Mouse (Mus musculus) ES-E14 (cell line): ENCODE measurements at regions not wholly inside any gene's neighbourhood (a gene's known extent, or its start where the extent isn't known, plus 50 kb on each side); places are given as distances from the start of the nearest gene placed in this dataset.

ENCODE experiments used
- DNase-seq: peaks from one replicate; pipeline ENCODE4 v3.0.0-alpha.2; 2013; ENCODE audit warnings: low read depth, low spot score
- H3K27ac ChIP-seq: 2 replicates; pipeline ENCODE4 v1.5.1; 2012; ENCODE audit warnings: low read depth, mild to moderate bottlenecking, low read length, moderate library complexity, mixed read lengths; ENCODE audit not compliant: poor library complexity, insufficient read depth, severe bottlenecking
- H3K36me3 ChIP-seq: 2 replicates; pipeline ENCODE4 v1.6.1; 2012; ENCODE audit warnings: mild to moderate bottlenecking, low read length, moderate library complexity, mixed read lengths; ENCODE audit not compliant: control insufficient read depth, poor library complexity, insufficient read depth, severe bottlenecking
- H3K4me1 ChIP-seq, 2 experiments: fragments of 150-350 bp in 1 of 2; sonication (generic) in 1 of 2; 2 replicates each; pipeline ENCODE4 v1.6.1; 2012; ENCODE audit warnings: low read length in 2 of 2, mild to moderate bottlenecking in 1 of 2, mixed read lengths in 1 of 2; ENCODE audit not compliant: control insufficient read depth in 2 of 2, insufficient read depth in 2 of 2, poor library complexity in 1 of 2
- H3K4me3 ChIP-seq, 2 experiments: fragments of 150-350 bp in 1 of 2; sonication (generic) in 1 of 2; 2 replicates each; pipeline ENCODE4 v1.5.1; 2012; ENCODE audit warnings: low read length in 2 of 2, low read depth in 1 of 2, mild to moderate bottlenecking in 1 of 2, mixed read lengths in 1 of 2; ENCODE audit not compliant: insufficient read depth in 1 of 2, poor library complexity in 1 of 2, severe bottlenecking in 1 of 2
- H3K9ac ChIP-seq: 2 replicates; pipeline ENCODE4 v1.6.1; 2012; ENCODE audit warnings: low read depth, mild to moderate bottlenecking, low read length, mixed read lengths; ENCODE audit not compliant: poor library complexity, insufficient read depth, severe bottlenecking
- H3K9me3 ChIP-seq: fragments of 150-350 bp; sonication (generic); 2 replicates; pipeline ENCODE4 v1.6.1; 2012; ENCODE audit warnings: low read depth, mild to moderate bottlenecking, low read length; ENCODE audit not compliant: control insufficient read depth, insufficient read depth
- CHD2 ChIP-seq: IDR thresholded peaks from 2 replicates; pipeline ENCODE4 v1.6.1; 2014; ENCODE audit warnings: mild to moderate bottlenecking, low read depth, low read length, inconsistent platforms
- HCFC1 ChIP-seq: IDR thresholded peaks from 2 replicates; pipeline ENCODE4 v1.6.1; 2012; ENCODE audit warnings: low read length, inconsistent platforms, borderline replicate concordance; ENCODE audit not compliant: insufficient read depth
- MAFK ChIP-seq: IDR thresholded peaks from 2 replicates; pipeline ENCODE4 v1.6.1; 2014; ENCODE audit warnings: mild to moderate bottlenecking, low read depth, low read length, inconsistent platforms; ENCODE audit not compliant: insufficient read depth
- ZC3H11A ChIP-seq: IDR thresholded peaks from 2 replicates; pipeline ENCODE4 v1.6.1; 2012; ENCODE audit warnings: low read depth, mild to moderate bottlenecking, inconsistent platforms, low read length, borderline replicate concordance
- ZNF384 ChIP-seq: IDR thresholded peaks from 2 replicates; pipeline ENCODE4 v1.6.1; 2012; ENCODE audit warnings: low read depth, low read length, inconsistent platforms
- in situ Hi-C, 2 experiments: fragments of 600-800 bp; cut with MboI; formaldehyde crosslinking; loops; one replicate each; pipeline ENCODE4 v1.15.1; 2025; ENCODE audit warnings: low sequenced_read_pairs in 2 of 2, inconsistent platforms in 1 of 2; ENCODE audit not compliant: unreplicated experiment in 2 of 2

- H3K4me3 ChIP-seq, result no peak overlapping the region
- H3K36me3 ChIP-seq, result no peaks in the 10 kb centered on the region
- no peak for DNase-seq
- H3K27ac ChIP-seq, result no peak overlapping the region
- in situ Hi-C loops, result no loop called here
- H3K9me3 ChIP-seq, result no peaks in the 10 kb centered on the region
- TF ChIP-seq HCFC1 (no peak), ZNF384 (no peak), ZC3H11A (no peak), CHD2 (no peak), MAFK (no peak)
- no peak overlapping the region for H3K9ac ChIP-seq
- no peaks in the 10 kb centered on the region for H3K4me1 ChIP-seq
Measured at GRCm38 (mm10) chr2:8690846-8691643, 1181.7 kb upstream of the Celf2 start.

GRCm38 (mm10) chr2:8729306-8729705 lies 1151.7 kb upstream of the 4930412O13Rik start:
- no peak overlapping the region for H3K4me3 ChIP-seq
- DNase-seq, result no peak
- H3K9me3 ChIP-seq, result no peaks in the 10 kb centered on the region
- no peak for TF ChIP-seq ZNF384
- no peak for TF ChIP-seq HCFC1
- no peak for TF ChIP-seq ZC3H11A
- TF ChIP-seq MAFK, result no peak
- TF ChIP-seq CHD2, result no peak
- H3K4me1 ChIP-seq, result no peaks in the 10 kb centered on the region
- H3K36me3 ChIP-seq, result no peaks in the 10 kb centered on the region
- no peak overlapping the region for H3K27ac ChIP-seq
- in situ Hi-C loops, result no loop called here
- H3K9ac ChIP-seq, result no peak overlapping the region

- in situ Hi-C loops, result no loop called here
- Histone ChIP-seq H3K36me3 (no peaks in the 10 kb centered on the region), H3K9me3 (no peaks in the 10 kb centered on the region), H3K4me1 (no peaks in the 10 kb centered on the region), H3K4me3 (no peak overlapping the region), H3K27ac (no peak overlapping the region), H3K9ac (no peak overlapping the region)
- TF ChIP-seq ZC3H11A (peak; percentile 30; the same call in 1 of the 2 replicates), CHD2 (no peak)
- peak; percentile 9 for DNase-seq
Measured at GRCm38 (mm10) chr2:8754142-8754541, 1126.9 kb upstream of the 4930412O13Rik start.

GRCm38 (mm10) chr2:8756546-8756945 lies 1124.5 kb upstream of the 4930412O13Rik start:
- no peaks in the 10 kb centered on the region for H3K4me1 ChIP-seq
- H3K4me3 ChIP-seq, result no peak overlapping the region
- in situ Hi-C loops, result no loop called here
- no peak for DNase-seq
- H3K9me3 ChIP-seq, result no peaks in the 10 kb centered on the region
- TF ChIP-seq CHD2 (no peak), MAFK (no peak), ZC3H11A (no peak), ZNF384 (no peak), HCFC1 (no peak)
- no peaks in the 10 kb centered on the region for H3K36me3 ChIP-seq
- H3K9ac ChIP-seq, result no peak overlapping the region
- no peak overlapping the region for H3K27ac ChIP-seq

- no peak for DNase-seq
- no peaks in the 10 kb centered on the region for H3K9me3 ChIP-seq
- in situ Hi-C loops, result no loop called here
- no peaks in the 10 kb centered on the region for H3K4me1 ChIP-seq
- TF ChIP-seq MAFK (no peak), ZNF384 (no peak), HCFC1 (no peak), ZC3H11A (no peak), CHD2 (no peak)
- no peak overlapping the region for H3K4me3 ChIP-seq
- no peak overlapping the region for H3K27ac ChIP-seq
- no peaks in the 10 kb centered on the region for H3K36me3 ChIP-seq
- no peak overlapping the region for H3K9ac ChIP-seq
Measured at GRCm38 (mm10) chr2:8770636-8771035, 1110.4 kb upstream of the 4930412O13Rik start.
